Mouse (Mus musculus) ovary, postnatal 14 days (tissue): ENCODE measurements around the gene Tbcd.
"Not testable (repeated sequence)": the region's sequence is repeated elsewhere in the genome, so short reads cannot be mapped to it uniquely, and the experiment has no call there.

ENCODE experiments used
- DNase-seq: peaks from one replicate; pipeline ENCODE4 v3.0.0; 2022; ENCODE audit warnings: low spot score

The Tbcd gene

GRCm38 (mm10) chr11:121654406-121654945, 202.7 kb downstream of the Tbcd start:
- DNase-seq = no peak

- no peak for DNase-seq
Measured at GRCm38 (mm10) chr11:121655166-121655806, 203.5 kb downstream of the Tbcd start.

- DNase-seq = no peak
Measured at GRCm38 (mm10) chr11:121655807-121656511, 204.2 kb downstream of the Tbcd start.

- no peak for DNase-seq
Measured at GRCm38 (mm10) chr11:121658151-121658550, 206.4 kb downstream of the Tbcd start.

- DNase-seq = not testable (repeated sequence)
Measured at GRCm38 (mm10) chr11:121660604-121661003, 208.9 kb downstream of the Tbcd start.

- no peak for DNase-seq
Measured at GRCm38 (mm10) chr11:121661116-121661515, 209.4 kb downstream of the Tbcd start.
